Mouse (Mus musculus) left cerebral cortex, postnatal 14 days (tissue): ENCODE data around the gene Sh3kbp1. TPM values are rescaled to one million over a fixed set of nuclear protein-coding genes. Genes with fewer than 3 reads are reported as not detected.

Experiments
- DNase-seq, 2 experiments: peaks; one replicate each; pipeline ENCODE4 v3.0.0; 2021 to 2022; ENCODE audit warnings: low spot score in 2 of 2, mixed read lengths in 1 of 2
- intact Hi-C: fragments of 180-260 bp; cut with DNase I; formaldehyde crosslinking; loops from one replicate; pipeline ENCODE4 v1.15.1; 2025
- total RNA-seq, 2 experiments: library from RNA; stranded (reverse); gene quantifications; 2 replicates each; pipeline ENCODE4 v1.2.3; 2021

The Sh3kbp1 gene
- total RNA-seq, 2 experiments from 2014 or later: 49.4 to 59.4 TPM

GRCm38 (mm10) chrX:159804371-159804770, 177.3 kb downstream of the Sh3kbp1 start:
- DNase-seq: no peak
- intact Hi-C loops: no loop called here

- DNase-seq: no peak
- intact Hi-C loops: no loop called here
Measured at GRCm38 (mm10) chrX:159809510-159809909, 182.4 kb downstream of the Sh3kbp1 start.

GRCm38 (mm10) chrX:159810469-159810868, 183.4 kb downstream of the Sh3kbp1 start:
- DNase-seq: no peak
- intact Hi-C loops: no loop called here

- intact Hi-C loops: no loop called here
- DNase-seq: no peak
Measured at GRCm38 (mm10) chrX:159817508-159817907, 190.4 kb downstream of the Sh3kbp1 start.

- intact Hi-C loops: no loop called here
- DNase-seq: peak; percentile 5 to 15
Measured at GRCm38 (mm10) chrX:159828135-159828534, 201.1 kb downstream of the Sh3kbp1 start.

GRCm38 (mm10) chrX:159829192-159829852, 202.2 kb downstream of the Sh3kbp1 start:
- DNase-seq: peak; percentile 49 to 53
- intact Hi-C loops: no loop called here

- no peak for DNase-seq
- intact Hi-C loops: no loop called here
Measured at GRCm38 (mm10) chrX:159831176-159831575, 204.1 kb downstream of the Sh3kbp1 start.

- intact Hi-C loops: no loop called here
- no peak for DNase-seq
Measured at GRCm38 (mm10) chrX:159835239-159835638, 208.2 kb downstream of the Sh3kbp1 start.

GRCm38 (mm10) chrX:159837379-159837778, 210.3 kb downstream of the Sh3kbp1 start:
- peak; percentile 6 to 10 for DNase-seq
- intact Hi-C loops: no loop called here

GRCm38 (mm10) chrX:159839786-159840185, 212.7 kb downstream of the Sh3kbp1 start:
- intact Hi-C loops: no loop called here

GRCm38 (mm10) chrX:159840225-159840624, 213.2 kb downstream of the Sh3kbp1 start:
- DNase-seq: no peak
- intact Hi-C loops: no loop called here

More at GRCm38 (mm10) chrX:159839786-159840185, 212.7 kb downstream of the Sh3kbp1 start:
- no peak for DNase-seq

- intact Hi-C loops: no loop called here
Measured at GRCm38 (mm10) chrX:159850722-159851121, 223.7 kb downstream of the Sh3kbp1 start.

GRCm38 (mm10) chrX:159856866-159857265, 229.8 kb downstream of the Sh3kbp1 start:
- intact Hi-C loops: no loop called here
- DNase-seq: peak in 1 of 2 experiments; percentile 8

More at GRCm38 (mm10) chrX:159850722-159851121, 223.7 kb downstream of the Sh3kbp1 start:
- no peak for DNase-seq

- no peak for DNase-seq
- intact Hi-C loops: no loop called here
Measured at GRCm38 (mm10) chrX:159858126-159858525, 231.1 kb downstream of the Sh3kbp1 start.

GRCm38 (mm10) chrX:159860841-159861530, 233.9 kb downstream of the Sh3kbp1 start:
- intact Hi-C loops: loop anchor here (10.0 kb wide), 1 partner anchor 236 kb away; the partner anchor contains the start of gene Sh3kbp1

GRCm38 (mm10) chrX:159867660-159868059, 240.6 kb downstream of the Sh3kbp1 start:
- intact Hi-C loops: loop anchor here (10.0 kb wide), 1 partner anchor 243 kb away; the partner anchor contains the start of gene Sh3kbp1
- peak in 1 of 2 experiments; percentile 28 for DNase-seq

More at GRCm38 (mm10) chrX:159860841-159861530, 233.9 kb downstream of the Sh3kbp1 start:
- DNase-seq: no peak

- intact Hi-C loops: no loop called here
- DNase-seq: no peak
Measured at GRCm38 (mm10) chrX:159872521-159872920, 245.4 kb downstream of the Sh3kbp1 start.

GRCm38 (mm10) chrX:159877770-159878169, 250.7 kb downstream of the Sh3kbp1 start:
- intact Hi-C loops: no loop called here
- no peak for DNase-seq

GRCm38 (mm10) chrX:159879455-159879854, 252.4 kb downstream of the Sh3kbp1 start:
- intact Hi-C loops: no loop called here
- DNase-seq: peak in 1 of 2 experiments; percentile 12

- intact Hi-C loops: no loop called here
- no peak for DNase-seq
Measured at GRCm38 (mm10) chrX:159881576-159881975, 254.5 kb downstream of the Sh3kbp1 start.

- no peak for DNase-seq
- intact Hi-C loops: no loop called here
Measured at GRCm38 (mm10) chrX:159896536-159896935, 269.5 kb downstream of the Sh3kbp1 start.
